Mouse (Mus musculus) MEL (cell line): ENCODE results near the gene Tnfsf9. TPM values are rescaled to one million over a fixed set of nuclear protein-coding genes. Genes with fewer than 3 reads are reported as not detected.

Source experiments
- DNase-seq: peaks from one replicate; pipeline ENCODE4 v3.0.0; 2011; ENCODE audit warnings: low read depth, low spot score
- H3K27ac ChIP-seq: 2 replicates; pipeline ENCODE4 v1.5.1; 2012; ENCODE audit warnings: low read depth, mild to moderate bottlenecking, control low read depth, low read length, moderate library complexity; ENCODE audit not compliant: control insufficient read depth
- H3K27me3 ChIP-seq, 2 experiments: fragments of 150-350 bp in 1 of 2; sonication (generic) in 1 of 2; 2 replicates each; pipeline ENCODE4 v1.6.1; 2012; ENCODE audit warnings: low read length in 2 of 2, mild to moderate bottlenecking in 2 of 2, improper control_type of control experiment in 1 of 2, moderate library complexity in 1 of 2; ENCODE audit not compliant: insufficient read depth in 2 of 2, control insufficient read depth in 1 of 2
- H3K36me3 ChIP-seq, 2 experiments: 2 replicates each; pipeline ENCODE4 v1.6.1; 2012 to 2014; ENCODE audit warnings: low read length in 2 of 2, improper control_type of control experiment in 1 of 2, inconsistent platforms in 1 of 2, mild to moderate bottlenecking in 1 of 2; ENCODE audit not compliant: insufficient read depth in 2 of 2, control insufficient read depth in 1 of 2
- H3K4me1 ChIP-seq, 2 experiments: fragments of 150-350 bp in 1 of 2; sonication (generic) in 1 of 2; 2 replicates each; pipeline ENCODE4 v1.6.1; 2012; ENCODE audit warnings: low read length in 2 of 2, improper control_type of control experiment in 1 of 2, mild to moderate bottlenecking in 1 of 2; ENCODE audit not compliant: insufficient read depth in 2 of 2, control insufficient read depth in 1 of 2
- H3K4me3 ChIP-seq, 2 experiments: fragments of 150-350 bp in 1 of 2; sonication (generic) in 1 of 2; 2 replicates each; pipeline ENCODE4 v1.5.1; 2012; ENCODE audit warnings: low read depth in 2 of 2, low read length in 2 of 2, mild to moderate bottlenecking in 2 of 2, moderate library complexity in 2 of 2, control low read depth in 1 of 2, improper control_type of control experiment in 1 of 2; ENCODE audit not compliant: control insufficient read depth in 1 of 2, insufficient read depth in 1 of 2
- H3K79me2 ChIP-seq: 2 replicates; pipeline ENCODE4 v1.6.1; 2012; ENCODE audit warnings: mild to moderate bottlenecking, low read length, moderate library complexity; ENCODE audit not compliant: control insufficient read depth, poor library complexity, insufficient read depth
- H3K9ac ChIP-seq: 2 replicates; pipeline ENCODE4 v1.6.1; 2012; ENCODE audit warnings: low read depth, mild to moderate bottlenecking, control low read depth, low read length, moderate library complexity; ENCODE audit not compliant: control insufficient read depth, poor library complexity, severe bottlenecking
- H3K9me3 ChIP-seq: fragments of 150-350 bp; sonication (generic); replicated peaks from 2 replicates; pipeline ENCODE4 v1.6.1; 2012; ENCODE audit warnings: mild to moderate bottlenecking, low read length, improper control_type of control experiment, moderate library complexity; ENCODE audit not compliant: insufficient read depth
- CHD1 ChIP-seq: IDR thresholded peaks from 2 replicates; pipeline ENCODE4 v1.6.1; 2012; ENCODE audit warnings: low read depth, mild to moderate bottlenecking, inconsistent platforms, low read length, improper control_type of control experiment
- CHD2 ChIP-seq: IDR thresholded peaks from 2 replicates; pipeline ENCODE4 v1.6.1; 2011; ENCODE audit warnings: low read length, improper control_type of control experiment
- CTCF ChIP-seq, 3 experiments: IDR thresholded peaks in 2 of 3; conservative IDR thresholded peaks in 1 of 3; 2 replicates each; pipeline ENCODE4 v1.5.1; 2011 to 2012; ENCODE audit warnings: low read length in 3 of 3, low read depth in 2 of 3, mild to moderate bottlenecking in 2 of 3, improper control_type of control experiment in 1 of 3, inconsistent platforms in 1 of 3, mixed read lengths in 1 of 3, moderate library complexity in 1 of 3; ENCODE audit not compliant: control insufficient read depth in 1 of 3, insufficient read depth in 1 of 3, poor library complexity in 1 of 3, severe bottlenecking in 1 of 3
- E2F4 ChIP-seq: IDR thresholded peaks from 2 replicates; pipeline ENCODE4 v1.6.1; 2011; ENCODE audit warnings: low read depth, low read length, improper control_type of control experiment, borderline replicate concordance
- EP300 ChIP-seq, 2 experiments: IDR thresholded peaks; 2 replicates each; pipeline ENCODE4 v1.6.1; 2011; ENCODE audit warnings: improper control_type of control experiment in 2 of 2, low read length in 2 of 2, low read depth in 1 of 2, mild to moderate bottlenecking in 1 of 2
- GATA1 ChIP-seq: IDR thresholded peaks from 2 replicates; pipeline ENCODE4 v1.6.1; 2011; ENCODE audit warnings: low read depth, low read length, improper control_type of control experiment
- HCFC1 ChIP-seq: IDR thresholded peaks from 2 replicates; pipeline ENCODE4 v1.6.1; 2012; ENCODE audit warnings: low read depth, mild to moderate bottlenecking, inconsistent platforms, low read length, improper control_type of control experiment, moderate library complexity
- KAT2A ChIP-seq: conservative IDR thresholded peaks from 2 replicates; pipeline ENCODE4 v1.6.1; 2012; ENCODE audit warnings: low read depth, low read length, improper control_type of control experiment, inconsistent platforms
- MAX ChIP-seq: IDR thresholded peaks from 2 replicates; pipeline ENCODE4 v1.6.1; 2011; ENCODE audit warnings: low read length, improper control_type of control experiment
- MAZ ChIP-seq: IDR thresholded peaks from 2 replicates; pipeline ENCODE4 v1.6.1; 2012; ENCODE audit warnings: low read depth, mild to moderate bottlenecking, inconsistent platforms, low read length, improper control_type of control experiment
- MYB ChIP-seq: IDR thresholded peaks from 2 replicates; pipeline ENCODE4 v1.6.1; 2011; ENCODE audit warnings: mild to moderate bottlenecking, low read depth, low read length, improper control_type of control experiment
- POLR2A ChIP-seq, 2 experiments: IDR thresholded peaks; 2 replicates each; pipeline ENCODE4 v1.6.1; 2011 to 2012; ENCODE audit warnings: low read length in 2 of 2, mild to moderate bottlenecking in 2 of 2, control low read depth in 1 of 2, improper control_type of control experiment in 1 of 2, low read depth in 1 of 2, moderate library complexity in 1 of 2; ENCODE audit not compliant: control insufficient read depth in 1 of 2, insufficient read depth in 1 of 2, poor library complexity in 1 of 2
- POLR2AphosphoS2 ChIP-seq: IDR thresholded peaks from 2 replicates; pipeline ENCODE4 v1.6.1; 2011; ENCODE audit warnings: low read length, improper control_type of control experiment
- POLR2AphosphoS5 ChIP-seq: IDR thresholded peaks from 2 replicates; pipeline ENCODE4 v1.6.1; 2012; ENCODE audit warnings: low read depth, borderline replicate concordance, mild to moderate bottlenecking, inconsistent platforms, low read length, moderate library complexity, mixed read lengths
- RAD21 ChIP-seq: IDR thresholded peaks from 2 replicates; pipeline ENCODE4 v1.6.1; 2011; ENCODE audit warnings: mild to moderate bottlenecking, low read depth, low read length, improper control_type of control experiment
- RCOR1 ChIP-seq: IDR thresholded peaks from 2 replicates; pipeline ENCODE4 v1.6.1; 2012; ENCODE audit warnings: low read depth, mild to moderate bottlenecking, inconsistent platforms, low read length, improper control_type of control experiment
- SIN3A ChIP-seq: IDR thresholded peaks from 2 replicates; pipeline ENCODE4 v1.6.1; 2012; ENCODE audit warnings: low read length, improper control_type of control experiment, inconsistent platforms
- SMC3 ChIP-seq: IDR thresholded peaks from 2 replicates; pipeline ENCODE4 v1.6.1; 2011; ENCODE audit warnings: low read depth, low read length, improper control_type of control experiment
- TBP ChIP-seq: IDR thresholded peaks from 2 replicates; pipeline ENCODE4 v1.8.0; 2011; ENCODE audit warnings: low read depth, low read length, improper control_type of control experiment
- UBTF ChIP-seq: IDR thresholded peaks from 2 replicates; pipeline ENCODE4 v1.6.1; 2012; ENCODE audit warnings: low read depth, mild to moderate bottlenecking, inconsistent platforms, low read length, improper control_type of control experiment, moderate library complexity, borderline replicate concordance; ENCODE audit not compliant: insufficient read depth
- USF1 ChIP-seq: IDR thresholded peaks from 2 replicates; pipeline ENCODE4 v1.6.1; 2014; ENCODE audit warnings: low read depth, mild to moderate bottlenecking, inconsistent platforms, low read length, improper control_type of control experiment, moderate library complexity
- ZC3H11A ChIP-seq: IDR thresholded peaks from 2 replicates; pipeline ENCODE4 v1.6.1; 2012; ENCODE audit warnings: low read depth, mild to moderate bottlenecking, inconsistent platforms, low read length, improper control_type of control experiment
- ZKSCAN1 ChIP-seq: IDR thresholded peaks from 2 replicates; pipeline ENCODE4 v1.6.1; 2012; ENCODE audit warnings: low read depth, mild to moderate bottlenecking, inconsistent platforms, low read length, improper control_type of control experiment, moderate library complexity
- ZNF384 ChIP-seq: IDR thresholded peaks from 2 replicates; pipeline ENCODE4 v1.6.1; 2012; ENCODE audit warnings: low read depth, mild to moderate bottlenecking, inconsistent platforms, low read length, improper control_type of control experiment
- polyA plus RNA-seq, 2 experiments: library from polyadenylated mRNA; stranded (reverse) in 1 of 2; unstranded in 1 of 2; fragments of >175 nt in 1 of 2; fragments of >200 nt in 1 of 2; gene quantifications; 2 replicates each; pipeline versions ENCODE4 v1.2.1 to v1.2.4; 2012; ENCODE audit warnings: low replicate concordance in 2 of 2, low read depth in 1 of 2; ENCODE audit not compliant: insufficient read length in 2 of 2, insufficient read depth in 1 of 2, missing spikeins in 1 of 2
- total RNA-seq: library from RNA; depleted of rRNA; stranded (reverse); fragments of 300-350 nt; gene quantifications from 2 replicates; pipeline ENCODE4 v1.2.3, GENCODE M21; 2012

Gene Tnfsf9
- total and polyA plus RNA-seq, 3 experiments: 2.0 to 3.4 TPM; not detected in 1

DNA sequence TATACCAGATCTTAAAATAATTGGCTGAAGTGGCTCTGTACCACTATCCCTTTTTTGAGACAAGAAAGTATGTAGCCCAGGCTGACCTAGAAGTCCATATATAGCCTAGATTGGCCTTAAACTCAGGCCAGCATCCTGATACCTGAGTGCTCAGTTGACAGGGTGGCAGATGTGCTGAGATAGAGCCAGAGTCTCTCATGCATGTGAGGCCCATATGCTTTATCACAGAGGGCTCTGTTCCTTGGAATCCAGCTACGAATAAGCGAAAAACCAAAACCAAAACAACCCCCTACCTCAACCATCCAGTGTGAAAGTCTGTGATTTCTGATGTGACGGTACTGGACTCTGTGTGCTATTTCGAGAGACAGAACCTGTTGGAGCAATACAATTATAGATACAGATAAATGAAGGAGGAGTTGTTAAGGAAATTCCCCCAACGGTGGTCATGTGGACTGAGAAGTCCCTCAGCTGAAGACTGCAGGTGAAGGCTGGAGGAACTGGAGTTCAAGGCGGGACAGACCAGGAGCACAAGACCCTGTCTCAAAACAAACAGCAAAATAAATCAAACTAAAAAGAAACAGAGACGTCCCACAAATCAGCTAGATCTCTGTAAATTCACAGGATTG is 3.0 kb downstream of the Tnfsf9 start:
- no peak overlapping the region for H3K4me3 ChIP-seq
- no peak for DNase-seq
- no peak overlapping the region for H3K9ac ChIP-seq

DNA sequence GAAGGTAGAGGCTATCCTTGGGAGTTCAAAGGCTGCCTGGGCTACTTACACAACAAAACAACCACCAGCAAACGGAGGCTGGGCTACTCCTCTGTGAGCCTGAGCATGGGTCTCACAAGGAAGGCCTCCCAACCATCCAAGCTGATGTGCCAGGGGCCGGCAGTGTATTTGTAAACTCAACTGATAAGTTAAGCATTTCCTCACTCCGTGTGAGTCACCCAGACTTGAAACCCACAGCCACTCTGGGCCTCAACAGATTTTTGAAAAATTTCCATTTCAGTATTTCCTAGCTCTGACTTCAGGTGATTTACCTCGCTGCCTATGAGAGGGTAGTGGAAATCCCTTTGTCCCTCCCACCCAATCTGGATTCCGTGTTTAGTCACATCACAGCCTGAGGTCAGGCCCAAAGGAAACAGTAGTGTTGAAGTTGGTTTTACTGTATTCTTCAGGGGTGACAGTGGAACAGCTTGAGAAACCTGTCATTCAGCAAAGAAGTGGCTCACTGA is 3.6 kb downstream of the Tnfsf9 start:
- Histone ChIP-seq H3K4me1 (peaks cover 2 to 39% of the 10 kb centered on the region in 2 experiments), H3K9ac (no peak overlapping the region), H3K27ac (no peak overlapping the region), H3K36me3 (peaks cover 0 to 27% of the 10 kb centered on the region in 2 experiments; a peak in 2 of 4 replicates), H3K4me3 (no peak overlapping the region), H3K9me3 (no peaks in the 10 kb centered on the region), H3K79me2 (no peaks in the 10 kb centered on the region), H3K27me3 (no peaks in the 10 kb centered on the region)
- no peak for TF ChIP-seq KAT2A
- TF ChIP-seq POLR2AphosphoS2: no peak
- TF ChIP-seq EP300 (IDR thresholded peaks at IDR 0.05; ENCODE audit: low read depth in 1 of 2, low read length in 2 of 2): peak in 1 of 2 experiments; percentile 23; a peak in 1 of 4 replicates
- TF ChIP-seq RCOR1: 0 out of 2 replicates have a peak, but pooled peaks have one; percentile 35
- TF ChIP-seq TBP: no peak
- peak; percentile 51 for DNase-seq

More for the DNA sequence above, 3.0 kb downstream of the Tnfsf9 start:
- H3K27ac ChIP-seq: no peak overlapping the region
- TF ChIP-seq MYB (no peak), POLR2AphosphoS2 (no peak), USF1 (no peak), KAT2A (no peak), E2F4 (no peak), GATA1 (no peak), UBTF (no peak), ZNF384 (no peak), POLR2A (IDR thresholded peaks at IDR 0.05; ENCODE audit: control insufficient read depth in 1 of 2, insufficient read depth in 1 of 2, low read depth in 1 of 2, low read length in 2 of 2, poor library complexity in 1 of 2) (no peak), CTCF (IDR thresholded peaks at IDR 0.05 in 2 of 3, conservative IDR thresholded peaks at IDR 0.05 in 1 of 3; ENCODE audit: control insufficient read depth in 1 of 3, insufficient read depth in 1 of 3, low read depth in 2 of 3, low read length in 3 of 3, poor library complexity in 1 of 3, severe bottlenecking in 1 of 3) (no peak), MAX (no peak)
- H3K36me3 ChIP-seq: peaks cover 0 to 25% of the 10 kb centered on the region in 2 experiments; a peak in 2 of 4 replicates
- no peaks in the 10 kb centered on the region for H3K27me3 ChIP-seq
- no peaks in the 10 kb centered on the region for H3K79me2 ChIP-seq
- H3K4me1 ChIP-seq: peaks cover 2 to 36% of the 10 kb centered on the region in 2 experiments
- no peaks in the 10 kb centered on the region for H3K9me3 ChIP-seq

DNA sequence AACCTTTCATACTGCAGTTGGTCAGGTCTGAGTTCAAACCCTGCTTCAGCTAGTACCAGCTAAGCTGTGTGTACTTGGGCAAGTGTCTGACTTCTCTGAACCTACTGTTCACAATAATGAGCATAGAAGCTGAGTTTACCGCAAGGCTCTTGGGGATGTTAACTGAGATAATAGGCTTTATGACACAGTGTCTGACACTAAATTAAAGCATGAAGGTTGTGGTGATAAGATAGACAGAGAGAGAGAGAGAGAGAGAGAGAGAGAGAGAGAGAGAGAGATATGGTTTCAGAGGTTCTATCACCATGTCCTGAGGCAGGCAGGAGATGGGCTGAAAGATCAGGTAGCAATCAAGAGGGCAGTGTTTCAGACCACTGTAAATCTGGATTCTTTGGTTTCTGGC is 4.9 kb downstream of the Tnfsf9 start:
- Histone ChIP-seq H3K36me3 (peaks cover 0 to 21% of the 10 kb centered on the region in 2 experiments; a peak in 2 of 4 replicates), H3K4me1 (peaks cover 2 to 30% of the 10 kb centered on the region in 2 experiments; a peak in 3 of 4 replicates), H3K27me3 (no peaks in the 10 kb centered on the region), H3K9ac (no peak overlapping the region), H3K27ac (no peak overlapping the region), H3K79me2 (no peaks in the 10 kb centered on the region), H3K4me3 (no peak overlapping the region), H3K9me3 (no peaks in the 10 kb centered on the region)
- DNase-seq: peak; percentile 54
- TF ChIP-seq EP300 (IDR thresholded peaks at IDR 0.05; ENCODE audit: low read depth in 1 of 2, low read length in 2 of 2) (peak; percentile 73 to 83), HCFC1 (no peak), MAX (no peak), CHD1 (no peak), CHD2 (no peak), RCOR1 (peak; percentile 75), ZKSCAN1 (no peak), RAD21 (no peak), SIN3A (peak; percentile 53; the same call in 1 of the 2 replicates), E2F4 (no peak), POLR2AphosphoS5 (no peak), MAZ (no peak), ZC3H11A (no peak), KAT2A (no peak), UBTF (no peak), ZNF384 (no peak), SMC3 (no peak)
